Mouse (Mus musculus): ENCODE measurements around the gene Marveld3. TPM values are rescaled to one million over a fixed set of nuclear protein-coding genes. Genes with fewer than 3 reads are reported as not detected.

Marveld3 gene
- total RNA-seq, 2 experiments from 2014 or later, result not detected

GRCm38 (mm10) chr8:109907376-109907775, 54.6 kb downstream of the Marveld3 start:
- no peak for ATAC-seq (replicated peaks; ENCODE audit: low FRiP score, poor library complexity, severe bottlenecking)

DNA sequence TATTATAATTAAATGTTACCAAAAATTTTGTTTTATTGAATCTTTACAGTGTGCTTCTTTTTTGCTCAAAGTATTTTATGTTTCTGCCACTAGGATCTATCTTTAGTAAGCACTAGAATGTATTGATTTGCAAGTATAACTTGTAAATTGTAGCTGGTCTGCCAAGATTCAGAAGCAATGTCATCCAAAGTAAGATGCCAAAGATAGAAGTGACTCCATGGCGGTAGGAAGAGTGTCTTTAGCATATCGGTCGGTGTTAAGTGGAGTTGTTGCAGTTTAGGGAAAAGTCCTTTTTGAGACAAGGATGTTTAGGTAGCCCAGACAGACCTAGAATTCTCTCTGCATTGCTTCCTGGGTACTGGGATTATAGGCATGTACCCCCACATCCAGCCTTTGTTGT, 55.1 kb downstream of the Marveld3 start:
- no peak for ATAC-seq (replicated peaks; ENCODE audit: low FRiP score, poor library complexity, severe bottlenecking)

- ATAC-seq (replicated peaks; ENCODE audit: low FRiP score, poor library complexity, severe bottlenecking), result no peak
These were observed 56.9 kb downstream of the Marveld3 start for GRCm38 (mm10) chr8:109904928-109905668.

- no peak for ATAC-seq (replicated peaks; ENCODE audit: low FRiP score, poor library complexity, severe bottlenecking)
These were observed 58.0 kb downstream of the Marveld3 start for GRCm38 (mm10) chr8:109903909-109904469.

GRCm38 (mm10) chr8:109902379-109902778, 59.6 kb downstream of the Marveld3 start:
- ATAC-seq (replicated peaks; ENCODE audit: low FRiP score, poor library complexity, severe bottlenecking), result no peak

Other genes with a start within 250 kb of the Marveld3 start
- gene Atxn1l, start 224.5 kb downstream of the Marveld3 start, total RNA-seq (2015; ENCODE audit: low replicate concordance), result 2.9 and 10.1 TPM in 2 replicates
- 4.4 and 5.8 TPM in 2 replicates for gene Atxn1l, start 224.5 kb downstream of the Marveld3 start, total RNA-seq (2017; ENCODE audit: low replicate concordance)
- 23.1 and 50.7 TPM in 2 replicates for gene Ap1g1, start 183.6 kb downstream of the Marveld3 start, total RNA-seq (2015; ENCODE audit: low replicate concordance)
- gene Ap1g1, start 183.6 kb downstream of the Marveld3 start, total RNA-seq (2017; ENCODE audit: low replicate concordance), result 30.6 and 36.2 TPM in 2 replicates
- 36.0 and 45.7 TPM in 2 replicates for gene Phlpp2, start 93.7 kb downstream of the Marveld3 start, total RNA-seq (2015; ENCODE audit: low replicate concordance)
- gene Phlpp2, start 93.7 kb downstream of the Marveld3 start, total RNA-seq (2017; ENCODE audit: low replicate concordance), result 59.8 and 73.4 TPM in 2 replicates
- gene Tat, start 28.2 kb upstream of the Marveld3 start, total RNA-seq (2015; ENCODE audit: low replicate concordance), result not detected in 2 replicates
- gene Tat, start 28.2 kb upstream of the Marveld3 start, total RNA-seq (2017; ENCODE audit: low replicate concordance), result not detected in 2 replicates
- not detected in 2 replicates for gene Chst4, start 77.5 kb upstream of the Marveld3 start, total RNA-seq (2015; ENCODE audit: low replicate concordance)
- not detected in 2 replicates for gene Chst4, start 77.5 kb upstream of the Marveld3 start, total RNA-seq (2017; ENCODE audit: low replicate concordance)
- not detected in 2 replicates for gene Zfp612, start 117.5 kb upstream of the Marveld3 start, total RNA-seq (2015; ENCODE audit: low replicate concordance)
- gene Zfp612, start 117.5 kb upstream of the Marveld3 start, total RNA-seq (2017; ENCODE audit: low replicate concordance), result not detected in 2 replicates
- not detected in 2 replicates for gene Gm21964, start 139.0 kb upstream of the Marveld3 start, total RNA-seq (2015; ENCODE audit: low replicate concordance)
- gene Gm21964, start 139.0 kb upstream of the Marveld3 start, total RNA-seq (2017; ENCODE audit: low replicate concordance), result not detected in 2 replicates
- not detected in 2 replicates for gene Gm17720, start 140.6 kb upstream of the Marveld3 start, total RNA-seq (2015; ENCODE audit: low replicate concordance)
- gene Gm17720, start 140.6 kb upstream of the Marveld3 start, total RNA-seq (2017; ENCODE audit: low replicate concordance), result not detected in 2 replicates
- not detected in 2 replicates for gene Calb2, start 206.0 kb upstream of the Marveld3 start, total RNA-seq (2015; ENCODE audit: low replicate concordance)
- not detected in 2 replicates for gene Calb2, start 206.0 kb upstream of the Marveld3 start, total RNA-seq (2017; ENCODE audit: low replicate concordance)

Measured in erythroid progenitor cell, adult 5-6 weeks (primary cell).